Mouse (Mus musculus): ENCODE results near the gene Osbpl2. TPM values are rescaled to one million over a fixed set of nuclear protein-coding genes. Genes with fewer than 3 reads are reported as not detected.

The Osbpl2 gene
- polyA plus RNA-seq, 2 experiments = 4.4 to 7.9 TPM

DNA sequence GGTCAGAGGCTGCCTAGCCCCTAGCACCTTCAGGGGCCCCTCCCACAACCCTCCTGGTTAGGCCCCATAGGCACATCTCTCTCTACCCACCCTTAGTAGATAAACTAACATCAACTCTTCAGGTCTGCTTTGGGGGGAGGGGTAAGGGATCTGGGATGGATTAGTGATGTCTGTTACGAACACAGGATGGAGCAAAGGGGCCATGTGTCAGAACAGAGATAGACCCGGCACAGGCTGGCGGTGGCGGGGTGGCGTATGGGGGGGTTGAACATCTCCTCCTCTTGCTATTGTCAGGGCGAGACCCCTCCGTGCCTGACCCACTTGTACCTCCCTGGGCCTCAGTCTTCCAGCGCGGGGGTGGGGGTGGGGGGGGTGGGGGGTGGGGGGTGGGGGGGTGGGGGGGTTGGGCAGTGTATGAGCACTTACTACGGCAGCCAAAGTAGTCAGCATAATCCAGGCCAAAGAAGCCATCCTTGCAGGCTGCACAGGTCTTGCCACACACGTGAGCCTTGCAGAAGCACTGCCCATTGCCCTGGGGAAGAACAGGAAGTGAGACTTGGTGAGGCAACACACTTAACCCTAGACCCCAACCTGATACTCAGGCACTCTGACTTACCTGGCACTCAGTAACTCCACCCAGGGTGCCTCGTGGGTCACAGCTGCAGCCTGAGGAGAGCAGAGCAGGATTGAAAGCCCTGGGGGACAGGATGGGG is 77.7 kb downstream of the Osbpl2 start:
- 44% methylated on average over 8 of the region's 12 CpGs for WGBS (ENCODE audit: insufficient replicate concordance)
- no peak for ATAC-seq (ENCODE audit: insufficient read depth)
- no peak overlapping the region for H3K4me3 ChIP-seq (ENCODE audit: insufficient read depth in 1 of 2, low read depth in 2 of 2, low read length in 2 of 2)
- no peak for DNase-seq (ENCODE audit: low read depth in 3 of 3, low spot score in 3 of 3)
- TF ChIP-seq EP300 (IDR thresholded peaks at IDR 0.05; ENCODE audit: low read depth) = no peak
- TF ChIP-seq CTCF (IDR thresholded peaks at IDR 0.05; ENCODE audit: low read depth) = no peak
- H3K4me1 ChIP-seq (replicated peaks; ENCODE audit: control insufficient read depth in 2 of 2, insufficient read depth in 2 of 2, low read length in 1 of 2) = no peaks in the 10 kb centered on the region
- no peaks in the 10 kb centered on the region for H3K36me3 ChIP-seq (replicated peaks; ENCODE audit: control insufficient read depth, insufficient read depth, low read depth)
- H3K4me2 ChIP-seq (ENCODE audit: low read depth) = no peak overlapping the region
- no peaks in the 10 kb centered on the region for H3K27me3 ChIP-seq (ENCODE audit: control insufficient read depth, insufficient read depth, low read length)
- H3K27ac ChIP-seq = no peak overlapping the region
- H3K9ac ChIP-seq (replicated peaks) = no peak overlapping the region
- no peaks in the 10 kb centered on the region for H3K9me3 ChIP-seq (ENCODE audit: control insufficient read depth, low read length)

- DNase-seq (ENCODE audit: low read depth in 3 of 3, low spot score in 3 of 3) (no peak), ATAC-seq (ENCODE audit: insufficient read depth) (no peak)
- Histone ChIP-seq H3K9ac (replicated peaks) (no peak overlapping the region), H3K4me2 (ENCODE audit: low read depth) (no peak overlapping the region), H3K4me1 (replicated peaks; ENCODE audit: control insufficient read depth in 2 of 2, insufficient read depth in 2 of 2, low read length in 1 of 2) (no peaks in the 10 kb centered on the region), H3K27me3 (ENCODE audit: control insufficient read depth, insufficient read depth, low read length) (no peaks in the 10 kb centered on the region), H3K36me3 (replicated peaks; ENCODE audit: control insufficient read depth, insufficient read depth, low read depth) (no peaks in the 10 kb centered on the region), H3K4me3 (ENCODE audit: insufficient read depth in 1 of 2, low read depth in 2 of 2, low read length in 2 of 2) (no peak overlapping the region), H3K27ac (no peak overlapping the region), H3K9me3 (ENCODE audit: control insufficient read depth, low read length) (no peaks in the 10 kb centered on the region)
- no peak for TF ChIP-seq EP300 (IDR thresholded peaks at IDR 0.05; ENCODE audit: low read depth)
- TF ChIP-seq CTCF (IDR thresholded peaks at IDR 0.05; ENCODE audit: low read depth) = no peak
- WGBS (ENCODE audit: insufficient replicate concordance) = 74% methylated on average over 10 of the region's 10 CpGs
These were observed 78.4 kb downstream of the Osbpl2 start for GRCm38 (mm10) chr2:180197323-180198037.

DNA sequence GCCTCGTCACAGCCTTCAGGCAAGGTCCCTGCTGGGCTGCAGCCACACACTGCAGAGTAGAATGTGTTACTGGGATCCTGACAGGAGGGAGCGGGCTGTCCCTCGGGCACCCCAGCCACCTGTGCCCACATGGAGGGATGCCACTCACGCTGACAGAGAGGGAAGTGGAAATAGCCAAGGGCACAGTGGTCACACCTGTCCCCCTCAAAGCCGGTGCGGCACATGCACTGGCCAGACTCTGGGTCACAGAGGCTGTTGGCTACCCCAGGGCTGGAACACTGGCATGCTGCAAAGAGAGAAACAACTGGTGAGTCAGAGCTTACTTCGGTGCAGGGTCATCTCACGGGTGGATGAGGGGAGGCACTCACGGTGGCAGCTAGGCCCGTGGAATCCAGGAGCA is 79.7 kb downstream of the Osbpl2 start:
- no peak for ATAC-seq (ENCODE audit: insufficient read depth)
- 77% methylated on average over 10 of the region's 10 CpGs for WGBS (ENCODE audit: insufficient replicate concordance)
- H3K36me3 ChIP-seq (replicated peaks; ENCODE audit: control insufficient read depth, insufficient read depth, low read depth) = no peaks in the 10 kb centered on the region

GRCm38 (mm10) chr2:180200681-180201080 is 81.6 kb downstream of the Osbpl2 start:
- 67% methylated on average over 11 of the region's 11 CpGs for WGBS (ENCODE audit: insufficient replicate concordance)
- H3K9me3 ChIP-seq (ENCODE audit: control insufficient read depth, low read length) = no peaks in the 10 kb centered on the region
- H3K27ac ChIP-seq = no peak overlapping the region
- H3K27me3 ChIP-seq (ENCODE audit: control insufficient read depth, insufficient read depth, low read length) = no peaks in the 10 kb centered on the region
- H3K9ac ChIP-seq (replicated peaks) = no peak overlapping the region
- H3K36me3 ChIP-seq (replicated peaks; ENCODE audit: control insufficient read depth, insufficient read depth, low read depth) = no peaks in the 10 kb centered on the region
- no peak overlapping the region for H3K4me3 ChIP-seq (ENCODE audit: insufficient read depth in 1 of 2, low read depth in 2 of 2, low read length in 2 of 2)
- TF ChIP-seq CTCF (IDR thresholded peaks at IDR 0.05; ENCODE audit: low read depth) (no peak), EP300 (IDR thresholded peaks at IDR 0.05; ENCODE audit: low read depth) (no peak)
- ATAC-seq (ENCODE audit: insufficient read depth) (no peak), DNase-seq (ENCODE audit: low read depth in 3 of 3, low spot score in 3 of 3) (no peak)
- H3K4me1 ChIP-seq (replicated peaks; ENCODE audit: control insufficient read depth in 2 of 2, insufficient read depth in 2 of 2, low read length in 1 of 2) = no peaks in the 10 kb centered on the region
- H3K4me2 ChIP-seq (ENCODE audit: low read depth) = no peak overlapping the region

More for the DNA sequence above, 79.7 kb downstream of the Osbpl2 start:
- H3K9me3 ChIP-seq (ENCODE audit: control insufficient read depth, low read length) = no peaks in the 10 kb centered on the region
- H3K4me3 ChIP-seq (ENCODE audit: insufficient read depth in 1 of 2, low read depth in 2 of 2, low read length in 2 of 2) = no peak overlapping the region
- DNase-seq (ENCODE audit: low read depth in 3 of 3, low spot score in 3 of 3) = no peak
- TF ChIP-seq EP300 (IDR thresholded peaks at IDR 0.05; ENCODE audit: low read depth) = no peak
- TF ChIP-seq CTCF (IDR thresholded peaks at IDR 0.05; ENCODE audit: low read depth) = no peak
- H3K4me2 ChIP-seq (ENCODE audit: low read depth) = no peak overlapping the region
- no peaks in the 10 kb centered on the region for H3K27me3 ChIP-seq (ENCODE audit: control insufficient read depth, insufficient read depth, low read length)
- H3K9ac ChIP-seq (replicated peaks) = no peak overlapping the region
- no peak overlapping the region for H3K27ac ChIP-seq
- H3K4me1 ChIP-seq (replicated peaks; ENCODE audit: control insufficient read depth in 2 of 2, insufficient read depth in 2 of 2, low read length in 1 of 2) = no peaks in the 10 kb centered on the region

- DNase-seq (ENCODE audit: low read depth in 3 of 3, low spot score in 3 of 3) (no peak), ATAC-seq (ENCODE audit: insufficient read depth) (no peak)
- TF ChIP-seq CTCF (IDR thresholded peaks at IDR 0.05; ENCODE audit: low read depth) (no peak), EP300 (IDR thresholded peaks at IDR 0.05; ENCODE audit: low read depth) (no peak)
- Histone ChIP-seq H3K4me3 (ENCODE audit: insufficient read depth in 1 of 2, low read depth in 2 of 2, low read length in 2 of 2) (no peak overlapping the region), H3K4me1 (replicated peaks; ENCODE audit: control insufficient read depth in 2 of 2, insufficient read depth in 2 of 2, low read length in 1 of 2) (no peaks in the 10 kb centered on the region), H3K9ac (replicated peaks) (no peak overlapping the region), H3K27ac (no peak overlapping the region), H3K36me3 (replicated peaks; ENCODE audit: control insufficient read depth, insufficient read depth, low read depth) (no peaks in the 10 kb centered on the region), H3K27me3 (ENCODE audit: control insufficient read depth, insufficient read depth, low read length) (no peaks in the 10 kb centered on the region), H3K9me3 (ENCODE audit: control insufficient read depth, low read length) (no peaks in the 10 kb centered on the region), H3K4me2 (ENCODE audit: low read depth) (no peak overlapping the region)
- WGBS (ENCODE audit: insufficient replicate concordance) = 63% methylated on average over 9 of the region's 9 CpGs
These were observed 82.2 kb downstream of the Osbpl2 start for GRCm38 (mm10) chr2:180201303-180201702.
